Mouse (Mus musculus) limb, embryonic 14.5 days (tissue): ENCODE measurements around the gene Txn2. TPM values are rescaled to one million over a fixed set of nuclear protein-coding genes. Genes with fewer than 3 reads are reported as not detected.

Experiments used
- ATAC-seq: fragments of 200-750 bp; cut with Nextera tagmentation; 2 replicates; pipeline ENCODE4 v1.8.0; 2017; ENCODE audit warnings: low read depth, moderate number of reproducible peaks, moderate TSS enrichment; ENCODE audit not compliant: low FRiP score
- DNase-seq: peaks from one replicate; pipeline ENCODE4 v3.0.0-alpha.2; 2015; ENCODE audit warnings: low spot score
- H3K27ac ChIP-seq: fragments of 300-500 bp; sonication (generic); replicated peaks from 2 replicates; pipeline ENCODE4 v1.5.1; 2014; ENCODE audit warnings: low read depth, mild to moderate bottlenecking, low read length, moderate library complexity, mixed read lengths
- H3K27me3 ChIP-seq: fragments of 300-500 bp; sonication (generic); 2 replicates; pipeline ENCODE4 v1.6.1; 2014; ENCODE audit warnings: low read length, mixed read lengths; ENCODE audit not compliant: control insufficient read depth, insufficient read depth
- H3K36me3 ChIP-seq: fragments of 300-500 bp; sonication (generic); 2 replicates; pipeline ENCODE4 v1.6.1; 2014; ENCODE audit warnings: mild to moderate bottlenecking, low read length, moderate library complexity, mixed read lengths; ENCODE audit not compliant: control insufficient read depth, insufficient read depth
- H3K4me1 ChIP-seq: fragments of 300-500 bp; sonication (generic); 2 replicates; pipeline ENCODE4 v1.6.1; 2014; ENCODE audit warnings: antibody characterized with exemption, low read length, mixed read lengths; ENCODE audit not compliant: control insufficient read depth, insufficient read depth
- H3K4me2 ChIP-seq: fragments of 300-500 bp; sonication (generic); replicated peaks from 2 replicates; pipeline ENCODE4 v1.6.1; 2014; ENCODE audit warnings: low read depth, mild to moderate bottlenecking, low read length, moderate library complexity; ENCODE audit not compliant: severe bottlenecking
- H3K4me3 ChIP-seq: fragments of 300-500 bp; sonication (generic); replicated peaks from 2 replicates; pipeline ENCODE4 v1.5.1; 2014; ENCODE audit warnings: low read length
- H3K9ac ChIP-seq: fragments of 300-500 bp; sonication (generic); 2 replicates; pipeline ENCODE4 v1.6.1; 2014; ENCODE audit warnings: mild to moderate bottlenecking, low read depth, low read length, moderate library complexity; ENCODE audit not compliant: severe bottlenecking
- H3K9me3 ChIP-seq: fragments of 300-500 bp; sonication (generic); 2 replicates; pipeline ENCODE4 v1.6.1; 2016; ENCODE audit warnings: low read length; ENCODE audit not compliant: control insufficient read depth
- POLR2A ChIP-seq: fragments of 200-500 bp; IDR thresholded peaks from 2 replicates; pipeline ENCODE4 v1.8.0; 2012; ENCODE audit warnings: inconsistent platforms, mild to moderate bottlenecking, moderate library complexity, borderline replicate concordance; ENCODE audit not compliant: insufficient read depth, insufficient read length; ENCODE audit errors: extremely low read depth
- WGBS: fragments of 180-500 bp; shearing (Covaris S2); extraction: QIAGEN DNeasy Blood & Tissue Kit; methylation state at CpG from one replicate; pipeline ENCODE4 v1.1.7; 2014; 5-methylcytosine and 5-hydroxymethylcytosine counted together
- polyA plus RNA-seq, 2 experiments: library from polyadenylated mRNA; depleted of rRNA in 1 of 2; stranded (reverse) in 1 of 2; unstranded in 1 of 2; fragments of >200 nt; fragmentation: Nextera tagmentation in 1 of 2; extraction: Ambion mirVana in 1 of 2; gene quantifications; 2 replicates each; pipeline versions ENCODE4 v1.2.1 to v1.2.3; 2012 to 2014

Gene Txn2
- polyA plus RNA-seq, 2 experiments: 183 to 266 TPM

GRCm38 (mm10) chr15:77903176-77903575 is 25.6 kb downstream of the Txn2 start:
- 39% methylated on average over 5 of the region's 5 CpGs for WGBS
- TF ChIP-seq POLR2A: no peak
- Histone ChIP-seq H3K4me3 (no peak overlapping the region), H3K27me3 (no peaks in the 10 kb centered on the region), H3K4me1 (peaks cover 14% of the 10 kb centered on the region), H3K9me3 (no peaks in the 10 kb centered on the region), H3K36me3 (no peaks in the 10 kb centered on the region), H3K27ac (no peak overlapping the region), H3K4me2 (no peak overlapping the region), H3K9ac (no peak overlapping the region)
- DNase-seq: no peak
- ATAC-seq: no peak

DNA sequence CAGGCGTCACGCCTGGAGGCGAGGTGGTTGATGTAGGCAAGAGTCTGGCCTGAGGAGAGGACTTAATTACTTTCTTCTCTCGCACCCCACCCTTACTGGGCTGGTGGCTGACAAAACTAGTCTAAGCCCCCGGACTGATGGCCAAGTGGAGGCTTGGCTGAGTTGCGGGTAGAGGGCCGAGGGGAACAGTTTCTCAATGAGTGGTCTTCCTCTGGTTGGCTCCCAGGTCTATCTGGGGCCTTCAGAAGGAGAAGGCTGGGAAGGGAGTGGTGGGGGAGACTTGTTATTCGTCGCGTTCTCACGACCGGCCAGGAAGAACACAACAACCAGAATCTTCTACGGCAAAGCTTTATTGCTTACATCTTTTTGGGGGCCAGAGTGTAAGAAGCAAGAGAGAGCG is 33.9 kb downstream of the Txn2 start:
- ATAC-seq (no peak), DNase-seq (no peak)
- H3K9me3 ChIP-seq: no peaks in the 10 kb centered on the region
- no peak for TF ChIP-seq POLR2A
- no peak overlapping the region for H3K4me3 ChIP-seq
- no peak overlapping the region for H3K9ac ChIP-seq
- WGBS: 69% methylated on average over 13 of the region's 14 CpGs
- H3K27ac ChIP-seq: no peak overlapping the region
- no peaks in the 10 kb centered on the region for H3K36me3 ChIP-seq
- H3K4me2 ChIP-seq: no peak overlapping the region
- no peaks in the 10 kb centered on the region for H3K27me3 ChIP-seq
- H3K4me1 ChIP-seq: no peaks in the 10 kb centered on the region

DNA sequence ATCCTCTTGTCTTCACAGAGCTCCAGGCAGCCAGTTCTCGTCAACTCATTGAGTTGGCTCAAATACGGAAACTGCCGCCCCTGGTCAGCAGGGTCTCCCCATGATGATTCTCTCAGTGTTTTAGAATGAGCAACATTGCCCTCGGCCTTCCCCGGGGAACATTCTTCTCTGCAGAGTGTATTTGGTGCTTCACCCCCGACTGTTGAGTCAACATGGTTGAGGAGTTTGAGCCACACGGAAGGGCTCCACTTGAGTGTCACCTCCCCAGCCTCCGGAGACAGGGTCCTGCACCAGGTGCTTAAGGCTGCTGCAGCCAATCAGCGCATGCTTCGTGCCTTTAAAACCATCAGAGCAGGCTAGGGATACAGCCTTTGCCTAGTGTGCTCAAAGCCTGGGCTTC is 35.5 kb downstream of the Txn2 start:
- H3K9ac ChIP-seq: no peak overlapping the region
- H3K4me2 ChIP-seq: no peak overlapping the region
- no peaks in the 10 kb centered on the region for H3K27me3 ChIP-seq
- DNase-seq (no peak), ATAC-seq (no peak)
- no peaks in the 10 kb centered on the region for H3K9me3 ChIP-seq
- no peak for TF ChIP-seq POLR2A
- H3K4me3 ChIP-seq: no peak overlapping the region
- no peaks in the 10 kb centered on the region for H3K36me3 ChIP-seq
- H3K27ac ChIP-seq: no peak overlapping the region
- 71% methylated on average over 10 of the region's 10 CpGs for WGBS
- H3K4me1 ChIP-seq: no peaks in the 10 kb centered on the region

GRCm38 (mm10) chr15:77892420-77892819 is 36.4 kb downstream of the Txn2 start:
- Histone ChIP-seq H3K4me3 (no peak overlapping the region), H3K9ac (no peak overlapping the region), H3K9me3 (no peaks in the 10 kb centered on the region), H3K4me1 (no peaks in the 10 kb centered on the region), H3K27me3 (no peaks in the 10 kb centered on the region), H3K27ac (no peak overlapping the region), H3K4me2 (no peak overlapping the region), H3K36me3 (no peaks in the 10 kb centered on the region)
- ATAC-seq (no peak), DNase-seq (no peak)
- no peak for TF ChIP-seq POLR2A
- 83% methylated on average over 10 of the region's 10 CpGs for WGBS

DNA sequence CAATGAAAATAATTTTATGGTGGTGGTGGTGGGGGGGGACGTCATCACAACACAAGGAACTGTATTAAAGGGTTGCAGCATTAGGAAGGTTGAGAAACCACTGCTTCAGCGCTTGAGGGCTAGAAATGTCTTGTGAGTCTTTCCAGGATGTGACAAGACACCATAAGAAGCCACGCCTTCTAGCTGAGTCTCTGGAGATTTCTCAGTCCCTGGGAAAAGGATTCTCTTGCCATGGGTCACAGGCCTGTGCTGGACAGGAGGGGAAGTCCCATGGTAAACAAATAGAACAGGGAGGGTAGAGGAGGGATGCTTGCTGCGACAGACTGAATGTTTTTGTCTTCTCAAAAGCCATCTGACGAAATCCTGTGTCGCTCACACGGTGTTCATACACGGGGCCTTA is 37.0 kb downstream of the Txn2 start:
- Histone ChIP-seq H3K27me3 (no peaks in the 10 kb centered on the region), H3K9ac (no peak overlapping the region), H3K4me3 (no peak overlapping the region), H3K36me3 (no peaks in the 10 kb centered on the region), H3K4me2 (no peak overlapping the region), H3K9me3 (no peaks in the 10 kb centered on the region), H3K4me1 (no peaks in the 10 kb centered on the region), H3K27ac (no peak overlapping the region)
- DNase-seq (no peak), ATAC-seq (no peak)
- no peak for TF ChIP-seq POLR2A
- WGBS: 83% methylated on average over 8 of the region's 8 CpGs

- ATAC-seq: no peak
- Histone ChIP-seq H3K4me2 (no peak overlapping the region), H3K36me3 (no peaks in the 10 kb centered on the region), H3K27me3 (no peaks in the 10 kb centered on the region), H3K9ac (no peak overlapping the region), H3K4me1 (no peaks in the 10 kb centered on the region), H3K4me3 (no peak overlapping the region), H3K9me3 (no peaks in the 10 kb centered on the region), H3K27ac (no peak overlapping the region)
- no peak for TF ChIP-seq POLR2A
- WGBS: 26% methylated on average over 4 of the region's 4 CpGs
- DNase-seq: no peak
These were observed 38.9 kb downstream of the Txn2 start for GRCm38 (mm10) chr15:77889761-77890422.
